Mouse (Mus musculus) midbrain, postnatal 0 days (tissue): Measurements from ENCODE around the gene Sult6b2. TPM values are rescaled to one million over a fixed set of nuclear protein-coding genes. Genes with fewer than 3 reads are reported as not detected.

Experiments
- ATAC-seq: fragments of 200-750 bp; cut with Nextera tagmentation; 2 replicates; pipeline ENCODE4 v1.8.0; 2017; ENCODE audit warnings: moderate number of reproducible peaks, mild to moderate bottlenecking, moderate TSS enrichment, moderate library complexity; ENCODE audit not compliant: low FRiP score
- DNase-seq: peaks from one replicate; pipeline ENCODE4 v3.0.0-alpha.2; 2015; ENCODE audit warnings: low spot score
- H3K27ac ChIP-seq: fragments of 300-500 bp; sonication (generic); 2 replicates; pipeline ENCODE4 v1.5.1; 2014; ENCODE audit warnings: low read depth, mild to moderate bottlenecking, low read length, mixed read lengths
- H3K27me3 ChIP-seq: fragments of 300-500 bp; sonication (generic); 2 replicates; pipeline ENCODE4 v1.6.1; 2014; ENCODE audit warnings: low read length, control low read depth, mixed read lengths; ENCODE audit not compliant: insufficient read depth
- H3K36me3 ChIP-seq: fragments of 300-500 bp; sonication (generic); 2 replicates; pipeline ENCODE4 v1.6.1; 2014; ENCODE audit warnings: low read length, control low read depth, mixed read lengths; ENCODE audit not compliant: insufficient read depth
- H3K4me1 ChIP-seq: fragments of 300-500 bp; sonication (generic); 2 replicates; pipeline ENCODE4 v1.6.1; 2014; ENCODE audit warnings: mild to moderate bottlenecking, control low read depth, antibody characterized with exemption, low read length, mixed read lengths; ENCODE audit not compliant: insufficient read depth
- H3K4me2 ChIP-seq: fragments of 300-500 bp; sonication (generic); 2 replicates; pipeline ENCODE4 v1.6.1; 2014; ENCODE audit warnings: low read depth, mild to moderate bottlenecking, low read length, mixed read lengths; ENCODE audit not compliant: poor library complexity, severe bottlenecking
- H3K4me3 ChIP-seq: fragments of 300-500 bp; sonication (generic); 2 replicates; pipeline ENCODE4 v1.5.1; 2014; ENCODE audit warnings: low read depth, mild to moderate bottlenecking, low read length, moderate library complexity
- H3K9ac ChIP-seq: fragments of 300-500 bp; sonication (generic); replicated peaks from 2 replicates; pipeline ENCODE4 v1.6.1; 2014; ENCODE audit warnings: mild to moderate bottlenecking, low read length, moderate library complexity, mixed read lengths; ENCODE audit not compliant: poor library complexity, severe bottlenecking
- H3K9me3 ChIP-seq: fragments of 300-500 bp; sonication (generic); 2 replicates; pipeline ENCODE4 v1.6.1; 2016; ENCODE audit warnings: low read length, control low read depth
- CTCF ChIP-seq: IDR thresholded peaks from 2 replicates; pipeline ENCODE4 v1.5.1; 2016; ENCODE audit warnings: antibody characterized with exemption, mild to moderate bottlenecking
- WGBS: fragments of 180-500 bp; shearing (Covaris S2); extraction: QIAGEN DNeasy Blood & Tissue Kit; methylation state at CpG from one replicate; pipeline ENCODE4 v1.1.7; 2014; 5-methylcytosine and 5-hydroxymethylcytosine counted together
- polyA plus RNA-seq: library from polyadenylated mRNA; unstranded; fragments of >200 nt; fragmentation: Nextera tagmentation; extraction: Ambion mirVana; gene quantifications from 2 replicates; pipeline ENCODE4 v1.2.1, GENCODE M21; 2015
- total RNA-seq: library from RNA; depleted of rRNA; stranded (reverse); fragments of >200 nt; gene quantifications from 2 replicates; pipeline ENCODE4 v1.2.3, GENCODE M21; 2014

Sult6b2 gene
- total and polyA plus RNA-seq, 2 experiments from 2014 or later = 0.33 TPM; not detected in 1

- TF ChIP-seq CTCF = no peak
- H3K27me3 ChIP-seq = no peaks in the 10 kb centered on the region
- peaks cover 3% of the 10 kb centered on the region; the same call in 1 of the 2 replicates for H3K4me1 ChIP-seq
- H3K4me3 ChIP-seq = no peak overlapping the region
- DNase-seq (no peak), ATAC-seq (no peak)
- no peaks in the 10 kb centered on the region for H3K36me3 ChIP-seq
- H3K27ac ChIP-seq = no peak overlapping the region
- H3K9ac ChIP-seq = no peak overlapping the region
- H3K9me3 ChIP-seq = no peaks in the 10 kb centered on the region
- WGBS = 89% methylated on average over 10 of the region's 10 CpGs
- H3K4me2 ChIP-seq = no peak overlapping the region
Measured at GRCm38 (mm10) chr6:142789736-142790135, 14.6 kb downstream of the Sult6b2 start.

- H3K4me3 ChIP-seq = no peak overlapping the region
- no peaks in the 10 kb centered on the region; the same call in 1 of the 2 replicates for H3K4me1 ChIP-seq
- 47% methylated on average over 18 of the region's 18 CpGs for WGBS
- no peak for TF ChIP-seq CTCF
- H3K4me2 ChIP-seq = no peak overlapping the region
- H3K9me3 ChIP-seq = no peaks in the 10 kb centered on the region
- H3K27ac ChIP-seq = no peak overlapping the region
- no peak overlapping the region for H3K9ac ChIP-seq
- no peaks in the 10 kb centered on the region for H3K36me3 ChIP-seq
- ATAC-seq (no peak; the same call in 1 of the 2 replicates), DNase-seq (peak; percentile 80)
- H3K27me3 ChIP-seq = no peaks in the 10 kb centered on the region
Measured at GRCm38 (mm10) chr6:142788042-142788987, 16.0 kb downstream of the Sult6b2 start.

- Histone ChIP-seq H3K9me3 (no peaks in the 10 kb centered on the region), H3K4me1 (no peaks in the 10 kb centered on the region), H3K4me2 (no peak overlapping the region), H3K9ac (no peak overlapping the region), H3K4me3 (peak overlapping the region; percentile 9; the same call in 1 of the 2 replicates), H3K36me3 (no peaks in the 10 kb centered on the region), H3K27me3 (no peaks in the 10 kb centered on the region), H3K27ac (no peak overlapping the region)
- no peak for TF ChIP-seq CTCF
- 79% methylated on average over 21 of the region's 21 CpGs for WGBS
- no peak for ATAC-seq
- DNase-seq = no peak
Measured at GRCm38 (mm10) chr6:142786106-142786505, 18.2 kb downstream of the Sult6b2 start.

- Histone ChIP-seq H3K27ac (no peak overlapping the region), H3K27me3 (no peaks in the 10 kb centered on the region), H3K4me3 (no peak overlapping the region), H3K9ac (no peak overlapping the region), H3K9me3 (no peaks in the 10 kb centered on the region), H3K4me1 (no peaks in the 10 kb centered on the region), H3K36me3 (no peaks in the 10 kb centered on the region), H3K4me2 (no peak overlapping the region)
- no peak for ATAC-seq
- DNase-seq = peak; percentile 46
- TF ChIP-seq CTCF = peak; percentile 72
- WGBS = 28% methylated on average over 4 of the region's 4 CpGs
Measured at GRCm38 (mm10) chr6:142785343-142785742, 19.0 kb downstream of the Sult6b2 start.

GRCm38 (mm10) chr6:142781286-142781685 lies 23.0 kb downstream of the Sult6b2 start:
- DNase-seq = no peak
- Histone ChIP-seq H3K27ac (no peak overlapping the region), H3K4me3 (no peak overlapping the region), H3K9me3 (no peaks in the 10 kb centered on the region), H3K4me2 (no peak overlapping the region), H3K27me3 (no peaks in the 10 kb centered on the region), H3K4me1 (no peaks in the 10 kb centered on the region), H3K9ac (no peak overlapping the region), H3K36me3 (no peaks in the 10 kb centered on the region)
- TF ChIP-seq CTCF = no peak
- no peak for ATAC-seq
- 39% methylated on average over 7 of the region's 7 CpGs for WGBS

GRCm38 (mm10) chr6:142780574-142781033 lies 23.7 kb downstream of the Sult6b2 start:
- H3K27me3 ChIP-seq = no peaks in the 10 kb centered on the region
- H3K36me3 ChIP-seq = peaks cover 2% of the 10 kb centered on the region; the same call in 1 of the 2 replicates
- no peak overlapping the region for H3K4me3 ChIP-seq
- DNase-seq (no peak), ATAC-seq (no peak)
- 49% methylated on average over 4 of the region's 4 CpGs for WGBS
- no peak overlapping the region for H3K9ac ChIP-seq
- no peaks in the 10 kb centered on the region for H3K4me1 ChIP-seq
- H3K27ac ChIP-seq = no peak overlapping the region
- TF ChIP-seq CTCF = no peak
- no peak overlapping the region for H3K4me2 ChIP-seq
- H3K9me3 ChIP-seq = no peaks in the 10 kb centered on the region
